Mouse (Mus musculus): ENCODE results near the gene Creb3l1.

The Creb3l1 gene

DNA sequence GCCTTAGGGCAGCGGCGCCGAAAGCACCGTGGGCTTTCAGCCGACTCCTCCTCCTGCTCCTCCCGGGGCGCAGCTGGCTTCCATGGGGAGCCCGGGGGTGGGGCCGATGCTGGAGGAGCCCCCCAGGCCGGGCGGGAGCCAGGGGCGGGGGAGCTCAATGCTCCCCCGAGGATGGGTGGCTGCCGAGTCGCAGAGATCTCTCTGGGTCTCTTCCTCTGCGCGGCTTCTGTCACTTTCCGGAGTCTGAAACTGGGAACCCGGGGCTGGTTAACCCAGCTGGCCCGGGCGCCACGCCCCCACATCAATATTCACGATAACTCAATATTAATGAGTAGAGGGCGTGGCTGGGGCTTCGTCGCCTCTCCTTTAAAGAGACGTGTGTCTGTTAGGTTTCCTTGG is at the start of gene Creb3l1:
Creb3l1 (minus strand) TSS at position 229 of the 399 bp plus-strand sequence.
- in situ Hi-C loops (cut with MseI, MboI): no loop called here

DNA sequence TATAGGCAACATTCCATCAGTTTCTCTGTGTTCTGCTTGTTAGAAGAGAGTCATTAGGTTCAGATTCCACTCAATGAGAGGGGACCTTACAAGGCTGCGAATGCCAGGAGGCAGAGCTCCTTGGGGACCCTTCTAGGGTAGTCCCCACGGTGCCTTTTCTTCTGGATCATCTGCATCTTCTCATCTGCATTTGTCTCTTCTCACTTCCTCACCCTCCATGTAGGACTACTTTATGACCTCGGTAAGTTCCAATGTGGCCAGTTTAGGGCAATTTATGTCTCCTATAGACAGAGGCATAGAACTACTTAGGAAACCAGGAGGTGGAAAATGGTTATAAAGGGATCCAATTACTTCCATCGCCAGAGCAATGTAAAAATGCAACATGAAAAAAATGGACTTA is 46.8 kb upstream of the Creb3l1 start:
- in situ Hi-C loops (cut with MseI, MboI): no loop called here

DNA sequence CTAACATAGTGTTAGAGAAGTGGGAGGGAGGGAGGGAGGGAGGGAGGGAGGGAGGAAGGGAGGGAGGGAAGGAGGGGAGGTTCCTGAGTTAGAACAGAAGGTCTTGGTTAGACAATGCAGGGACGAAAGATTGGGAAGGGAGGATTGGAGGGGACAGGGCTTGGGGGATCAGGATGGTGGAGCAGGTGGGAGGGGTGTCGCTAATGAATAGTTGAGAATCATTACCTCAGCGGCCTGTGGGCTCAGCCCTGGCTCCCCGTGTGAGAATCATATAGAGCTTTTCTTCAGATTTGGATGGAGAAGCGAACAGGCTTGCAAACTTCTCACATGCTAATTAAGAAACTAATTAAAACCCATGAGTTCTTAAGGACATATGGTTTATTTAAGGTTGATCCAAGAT is 45.3 kb upstream of the Creb3l1 start:
- in situ Hi-C loops (cut with MseI, MboI): no loop called here

DNA sequence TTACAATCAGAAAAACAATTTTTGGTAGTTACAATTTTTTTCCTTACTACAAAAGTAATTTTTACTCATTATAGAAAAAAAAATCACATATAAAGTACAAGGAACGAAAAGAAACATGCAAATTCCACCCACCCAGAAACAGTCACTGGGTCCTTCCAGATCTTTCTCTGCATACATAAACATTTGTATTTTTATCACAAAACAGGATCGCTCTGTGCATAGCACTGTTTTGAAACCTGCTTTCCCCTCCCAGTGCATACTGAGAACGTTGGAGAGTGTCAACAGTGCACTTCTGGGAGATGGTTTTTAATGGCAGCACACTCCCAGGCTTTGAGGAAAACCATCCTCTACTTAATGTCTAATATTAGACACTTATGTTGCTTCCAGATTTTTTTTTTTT is 43.3 kb upstream of the Creb3l1 start:
- in situ Hi-C loops (cut with MseI, MboI): no loop called here

DNA sequence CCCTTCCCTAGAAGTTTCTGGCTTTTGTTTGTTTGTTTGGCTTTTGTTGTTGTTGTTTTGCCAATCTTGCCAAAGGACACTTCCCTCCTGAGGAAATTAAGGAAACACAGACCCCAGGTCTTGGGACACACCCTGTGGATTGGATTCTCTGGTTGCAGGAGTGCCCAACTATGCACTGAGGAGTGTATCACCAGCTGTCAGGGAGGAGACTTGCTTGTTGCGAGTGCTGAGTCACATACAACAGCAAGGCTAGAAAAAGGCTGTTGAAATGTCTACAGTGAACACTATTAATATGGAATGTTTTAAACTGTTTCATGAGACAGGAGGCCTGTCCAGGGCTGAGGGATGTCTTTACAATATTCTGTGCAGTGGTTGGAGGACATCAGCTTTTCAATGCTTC is 42.6 kb upstream of the Creb3l1 start:
- in situ Hi-C loops (cut with MseI, MboI): no loop called here

DNA sequence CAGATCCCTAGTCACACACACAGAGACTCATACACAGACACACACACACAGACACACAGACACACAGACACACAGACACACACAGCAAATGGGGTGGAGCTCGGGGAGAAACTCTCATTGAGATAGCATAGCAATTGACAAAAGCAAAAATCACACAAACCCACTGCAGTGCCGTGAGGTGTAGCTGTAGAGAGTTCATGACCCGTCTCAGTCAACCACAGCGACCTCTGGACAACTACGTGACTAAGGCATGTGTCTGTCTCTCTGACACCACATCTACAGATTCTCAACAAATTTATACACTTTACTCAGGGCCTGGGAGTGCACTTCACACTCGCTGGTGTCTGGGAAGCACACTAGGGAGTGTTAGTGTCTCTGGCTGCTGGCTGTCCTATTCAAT is 41.6 kb upstream of the Creb3l1 start:
- in situ Hi-C loops (cut with MseI, MboI): no loop called here

DNA sequence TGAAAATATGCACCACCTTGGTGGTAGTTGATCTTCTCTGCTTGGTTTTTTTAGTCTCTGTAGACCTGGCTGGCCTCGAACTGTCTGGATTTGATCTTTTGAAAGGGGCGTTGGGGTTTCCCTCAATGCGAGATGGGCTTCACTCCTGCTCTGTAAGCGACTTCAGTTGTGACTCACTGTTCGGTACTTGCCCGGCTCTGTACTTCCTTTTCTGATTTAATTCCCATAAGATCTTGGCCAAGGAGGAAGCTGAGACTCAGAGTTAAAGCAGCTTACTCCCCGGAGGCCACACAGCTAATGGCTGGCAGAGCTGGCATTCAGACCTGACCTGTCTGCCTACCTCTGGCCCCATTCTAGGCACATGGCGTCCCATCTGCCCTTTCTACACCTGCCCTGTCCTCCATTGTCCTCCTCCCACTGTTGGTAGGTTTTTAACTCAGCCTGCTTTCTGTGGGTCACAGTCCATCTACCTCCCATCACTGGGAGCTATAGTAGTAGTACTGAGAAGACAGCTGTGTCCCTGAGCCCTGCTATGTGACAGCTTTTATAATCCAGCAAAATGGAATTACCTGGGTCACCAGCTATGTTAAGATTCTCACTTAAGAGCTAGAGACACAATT is 41.1 kb upstream of the Creb3l1 start:
- in situ Hi-C loops (cut with MseI, MboI): no loop called here

DNA sequence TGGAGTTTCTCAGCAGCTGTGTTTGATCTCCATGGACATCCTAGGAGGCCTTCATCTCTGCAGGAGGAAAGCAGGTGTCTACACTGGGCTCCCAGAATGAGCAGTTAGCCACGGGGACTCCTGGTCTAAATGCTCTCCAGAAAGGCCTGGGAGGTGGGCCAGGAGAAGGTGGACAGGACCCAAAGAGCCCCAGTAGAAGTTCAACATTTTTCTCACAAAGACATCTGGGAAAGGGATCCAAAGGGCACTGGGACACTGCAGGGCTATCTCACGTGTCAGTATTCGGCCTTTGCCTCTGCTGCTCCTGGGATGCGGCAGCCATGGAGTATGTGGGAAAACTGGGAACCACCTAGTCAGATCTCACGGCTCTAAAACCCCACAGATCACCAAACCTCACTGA is 38.8 kb upstream of the Creb3l1 start:
- in situ Hi-C loops (cut with MseI, MboI): no loop called here

DNA sequence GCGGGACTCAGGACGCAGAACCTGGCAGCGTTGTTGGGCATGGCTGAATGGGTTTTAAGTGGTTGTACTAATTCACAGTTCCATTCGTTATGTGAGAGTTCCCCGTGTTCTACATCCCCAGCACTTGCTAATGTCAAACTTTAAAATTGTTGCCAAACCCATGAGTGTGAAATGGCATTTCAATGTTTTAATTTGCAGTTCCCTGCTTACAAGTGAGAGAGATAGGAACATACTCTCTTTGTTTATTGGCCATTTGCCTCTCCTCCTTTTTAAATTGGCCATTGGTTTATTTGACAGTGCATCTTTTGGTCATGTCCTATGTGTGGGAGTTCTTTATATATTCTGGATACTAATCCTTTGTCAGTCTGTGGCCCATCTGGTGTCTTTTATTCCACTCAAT is 37.0 kb upstream of the Creb3l1 start:
- in situ Hi-C loops (cut with MseI, MboI): no loop called here

DNA sequence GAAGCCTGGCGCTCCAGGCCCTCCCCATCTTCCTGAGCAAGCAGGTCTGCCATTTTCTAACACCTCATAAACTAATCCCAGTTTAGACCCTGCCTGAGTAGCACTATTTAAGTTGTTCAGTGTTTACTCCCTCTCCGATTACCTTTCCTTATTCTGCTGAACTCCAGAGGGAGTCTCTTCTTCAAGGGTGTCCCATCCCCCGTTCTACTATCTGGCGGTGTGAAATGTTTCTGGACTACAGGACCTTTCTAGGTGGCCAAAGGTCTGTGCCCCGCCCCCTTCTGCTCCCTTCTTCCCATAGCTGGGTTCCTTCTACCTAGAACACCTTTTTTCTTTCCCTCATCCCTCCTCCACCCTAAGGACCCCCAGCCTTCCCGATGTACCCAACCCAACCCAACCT is 36.0 kb upstream of the Creb3l1 start:
- in situ Hi-C loops (cut with MseI, MboI): no loop called here

DNA sequence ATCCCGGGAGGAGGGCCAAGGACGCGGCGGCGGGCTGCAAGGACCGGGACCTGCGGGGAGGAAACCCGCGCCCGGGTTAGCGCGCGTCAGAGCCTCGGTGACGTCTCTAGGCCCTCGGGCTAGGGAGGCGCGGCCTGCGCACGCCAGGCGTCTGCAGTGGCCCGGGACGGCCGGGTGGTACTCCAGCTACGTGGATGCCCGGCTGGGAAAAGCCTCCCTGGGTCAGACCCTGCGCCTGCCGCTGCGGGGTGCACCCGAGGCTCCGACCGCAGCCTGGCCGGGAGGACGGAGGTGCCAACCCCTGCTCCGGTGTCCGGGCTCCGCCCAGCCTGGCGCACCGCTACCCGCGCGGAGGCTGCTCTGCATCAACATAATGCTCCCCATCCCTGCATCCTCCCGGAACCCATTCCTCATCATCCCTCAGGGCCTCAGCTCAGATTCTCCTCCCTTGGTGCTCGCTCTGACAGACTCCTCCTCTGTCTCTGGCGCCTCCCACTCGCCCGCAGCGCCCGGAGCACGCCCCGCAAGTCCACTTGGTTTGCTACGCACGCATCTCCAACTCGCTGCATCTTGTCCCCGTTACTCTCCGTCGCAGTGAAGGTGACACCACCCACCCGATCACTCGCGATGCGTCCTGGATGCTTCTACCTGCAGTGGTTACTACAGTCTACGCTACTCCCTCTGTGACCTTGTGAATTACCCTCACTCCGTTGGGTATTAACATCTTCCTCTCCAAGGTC is 35.3 kb upstream of the Creb3l1 start:
- in situ Hi-C loops (cut with MseI, MboI): loop anchor here (5.0 kb wide), 1 partner anchor 72 kb away; no protein-coding TSS in a partner anchor

DNA sequence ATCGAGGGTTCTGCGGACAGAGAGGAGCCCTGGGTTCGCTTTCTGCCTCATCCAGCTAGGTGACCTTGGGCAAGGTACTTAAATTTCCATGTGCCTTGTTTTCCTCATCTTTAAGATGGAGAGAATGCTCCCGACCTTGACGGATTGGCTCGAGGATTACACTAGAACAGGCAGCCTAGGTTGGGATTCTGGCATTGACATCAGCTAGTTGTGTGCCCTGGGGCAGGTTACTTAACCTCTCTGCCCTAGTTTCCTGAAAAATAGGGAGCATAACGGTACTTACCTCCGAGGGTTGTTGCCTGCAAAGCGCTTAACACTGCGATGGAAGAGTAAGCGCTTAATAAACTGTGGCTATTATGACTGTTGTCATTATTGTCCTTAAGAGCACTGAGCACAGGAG is 34.6 kb upstream of the Creb3l1 start:
- in situ Hi-C loops (cut with MseI, MboI): loop anchor here (5.0 kb wide), 1 partner anchor 72 kb away; no protein-coding TSS in a partner anchor

DNA sequence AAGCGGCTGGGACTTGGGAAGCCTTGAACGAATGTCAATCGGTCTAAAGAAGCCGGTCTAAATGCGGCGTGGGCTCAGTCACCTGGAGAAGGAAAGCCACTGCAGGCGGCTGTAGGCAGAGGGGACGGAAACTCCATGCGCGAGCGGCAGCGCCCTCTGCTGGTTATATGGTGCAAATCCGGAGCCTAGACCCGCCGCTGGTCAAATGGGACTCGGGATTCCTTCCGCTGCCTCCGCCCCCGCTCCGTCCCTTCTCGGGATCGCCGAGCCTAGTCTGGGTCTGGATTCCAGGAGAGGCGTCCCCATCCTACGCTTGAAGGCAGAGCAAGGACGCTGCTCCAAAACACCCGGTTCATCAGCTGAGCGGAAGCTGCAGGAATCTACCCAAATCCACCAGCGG is 34.2 kb upstream of the Creb3l1 start:
- in situ Hi-C loops (cut with MseI, MboI): loop anchor here (5.0 kb wide), 1 partner anchor 71 kb away; no protein-coding TSS in a partner anchor

DNA sequence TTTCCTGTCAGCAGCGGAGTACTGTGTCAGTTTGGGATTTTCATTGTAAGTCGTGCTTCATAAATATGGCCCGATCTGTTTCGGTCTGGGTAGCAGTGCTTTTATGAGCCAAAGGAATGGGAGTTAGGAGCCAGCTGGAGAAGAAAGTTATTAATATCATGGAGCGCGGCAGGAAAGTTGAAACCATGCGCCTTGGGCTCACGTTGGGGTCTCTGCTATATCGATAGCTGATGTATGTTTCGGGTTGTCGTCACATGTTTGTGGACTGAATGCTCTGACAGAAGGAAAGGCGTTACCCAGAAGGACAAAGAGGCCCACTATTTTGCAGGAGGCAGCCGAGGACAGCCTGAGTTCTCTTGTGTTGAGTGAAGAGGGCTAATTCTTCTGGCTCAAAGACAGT is 32.5 kb upstream of the Creb3l1 start:
- in situ Hi-C loops (cut with MseI, MboI): loop anchor here (5.0 kb wide), 1 partner anchor 69 kb away; no protein-coding TSS in a partner anchor

DNA sequence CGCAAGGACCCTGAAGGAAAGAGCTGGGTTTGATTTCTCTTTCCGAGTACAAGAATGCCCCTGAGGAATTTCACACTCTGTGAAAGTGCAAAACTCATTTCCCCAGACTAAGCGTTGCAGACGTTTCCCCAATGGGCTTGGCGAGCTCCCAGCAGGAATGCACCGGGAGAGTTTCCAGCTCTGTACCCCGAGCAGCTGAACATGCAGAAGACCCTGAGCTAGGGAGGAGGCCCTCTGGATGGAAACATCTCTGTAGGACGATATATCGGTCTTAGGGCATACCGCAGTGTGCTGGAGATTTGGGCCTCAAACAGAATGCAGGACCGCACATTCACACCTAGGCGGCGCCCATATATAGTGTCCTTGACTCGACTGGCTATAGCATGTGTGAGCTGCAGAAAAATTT is 31.5 kb upstream of the Creb3l1 start:
- in situ Hi-C loops (cut with MseI, MboI): loop anchor here (5.0 kb wide), 1 partner anchor 69 kb away; no protein-coding TSS in a partner anchor

DNA sequence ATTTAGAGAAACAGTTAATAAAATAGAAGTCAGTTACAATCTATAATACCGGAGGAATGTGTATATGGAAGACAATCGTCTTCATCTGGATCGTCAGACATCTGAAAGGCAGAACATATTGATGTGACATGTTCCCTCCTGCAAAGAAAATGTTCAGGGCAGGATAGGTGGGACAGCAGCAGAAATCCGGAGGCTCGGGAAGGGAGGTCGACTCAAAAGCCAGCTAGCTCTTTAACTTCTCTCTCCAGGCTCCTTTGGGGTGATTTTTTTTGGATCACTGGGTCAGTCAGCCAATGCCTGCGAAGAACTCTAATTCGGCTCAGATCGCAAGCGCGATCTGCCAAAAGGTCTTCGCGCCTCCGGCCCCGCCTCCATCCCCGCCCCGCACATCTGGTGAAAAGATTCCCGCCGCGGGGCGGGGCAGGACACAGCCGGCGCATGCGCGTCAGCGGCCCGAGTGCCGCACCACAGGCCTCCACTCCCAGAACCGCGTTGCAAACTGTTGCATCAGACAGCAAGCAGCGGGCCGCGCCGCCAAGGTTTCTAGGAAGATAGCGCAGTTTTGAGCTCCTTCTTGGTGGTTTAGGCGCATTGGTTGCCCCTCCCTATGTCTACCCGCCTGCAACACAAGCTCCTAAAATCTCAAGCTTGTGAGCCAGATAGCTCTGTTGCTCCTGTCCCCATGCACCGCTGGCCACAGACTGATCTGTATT is 31.0 kb upstream of the Creb3l1 start:
- in situ Hi-C loops (cut with MseI, MboI): loop anchor here (5.0 kb wide), 1 partner anchor 68 kb away; no protein-coding TSS in a partner anchor

DNA sequence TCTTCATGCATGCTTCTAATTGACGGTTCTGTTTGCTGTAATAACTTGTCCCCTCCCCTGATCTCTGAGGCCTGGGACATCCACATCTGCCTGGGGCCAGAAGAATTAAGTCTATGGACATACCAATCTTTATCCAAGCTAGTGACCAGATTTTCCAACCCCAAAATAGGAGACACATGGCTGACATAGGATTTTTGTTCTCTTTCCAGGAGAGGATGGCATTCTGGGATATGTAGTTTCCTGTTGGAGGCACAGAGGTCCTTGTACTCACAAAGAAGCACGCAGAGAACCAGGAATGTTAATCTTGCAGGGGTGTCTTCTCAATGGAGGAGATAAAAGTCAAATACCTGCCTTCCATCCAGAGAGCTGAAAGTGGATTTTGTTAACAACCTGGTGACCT is 28.5 kb upstream of the Creb3l1 start:
- in situ Hi-C loops (cut with MseI, MboI): no loop called here

DNA sequence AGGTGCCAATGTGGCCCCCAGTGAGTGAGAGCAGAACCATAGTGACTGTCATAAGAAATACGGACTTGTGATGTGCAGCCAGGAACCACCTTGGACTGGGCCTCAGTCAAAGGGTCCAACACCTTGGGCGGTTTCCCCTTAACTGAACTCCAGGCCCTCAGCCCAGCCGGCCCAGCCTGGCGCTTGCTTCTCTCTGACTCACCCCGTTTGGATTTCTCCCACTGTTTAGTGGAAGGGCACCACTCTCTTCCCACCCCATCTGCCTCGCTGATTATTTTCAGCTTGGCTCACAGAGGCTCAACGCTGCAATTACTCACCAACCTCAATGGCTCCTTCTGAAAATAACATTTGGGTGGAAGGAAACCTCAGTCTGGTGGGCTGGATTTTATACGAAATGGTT is 27.9 kb upstream of the Creb3l1 start:
- in situ Hi-C loops (cut with MseI, MboI): no loop called here

DNA sequence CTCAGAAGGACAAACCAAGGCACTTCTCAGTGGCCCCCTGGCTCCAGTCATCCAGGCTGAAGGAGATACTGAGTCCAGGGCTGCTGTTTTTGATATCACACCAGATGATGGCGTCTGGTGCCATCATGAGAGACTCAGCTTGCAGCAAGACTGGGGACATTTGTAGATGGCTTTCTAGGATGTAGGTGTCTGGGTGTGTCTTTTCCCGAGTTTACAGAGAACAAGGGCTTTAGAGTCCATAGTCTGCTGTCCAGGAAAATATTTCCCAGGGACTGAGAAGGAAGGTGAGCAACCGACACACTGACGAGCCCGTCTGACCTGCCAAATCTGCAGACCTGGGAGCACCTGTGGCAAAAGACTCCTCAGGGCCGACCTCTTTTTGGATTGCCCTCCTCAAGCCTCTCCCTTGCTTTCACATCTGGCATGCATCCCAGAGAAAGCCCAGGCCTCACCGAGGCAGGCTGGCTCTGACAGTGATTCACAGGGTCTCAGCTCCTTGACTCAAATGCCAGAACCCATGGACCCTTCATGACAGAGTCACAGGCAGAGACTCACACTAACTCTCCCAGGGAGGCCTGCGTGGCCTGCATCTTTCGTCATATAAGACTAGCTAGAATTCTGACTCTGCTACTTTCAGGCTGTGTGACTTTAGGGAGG is 23.9 kb upstream of the Creb3l1 start:
- in situ Hi-C loops (cut with MseI, MboI): no loop called here

DNA sequence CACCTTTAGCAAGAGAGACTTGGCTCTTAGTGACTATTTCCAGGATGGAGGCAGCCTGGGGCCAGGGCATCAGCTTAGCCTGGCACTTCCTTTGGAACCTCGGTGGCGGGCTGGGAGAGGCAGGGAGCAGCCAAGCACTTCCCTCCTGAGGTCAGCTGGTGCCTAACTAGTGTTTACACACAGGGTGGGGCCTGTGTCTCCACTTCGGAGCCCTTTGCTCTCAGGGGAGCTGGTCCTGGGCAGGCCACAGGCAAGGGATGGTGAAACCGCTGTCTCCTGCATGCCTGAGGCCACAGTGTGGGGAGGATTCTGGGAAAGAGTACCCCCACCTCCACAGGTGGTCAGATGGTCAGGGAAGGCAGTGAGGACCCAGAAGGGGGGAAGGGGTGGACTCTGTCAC is 23.3 kb upstream of the Creb3l1 start:
- in situ Hi-C loops (cut with MseI, MboI): no loop called here

DNA sequence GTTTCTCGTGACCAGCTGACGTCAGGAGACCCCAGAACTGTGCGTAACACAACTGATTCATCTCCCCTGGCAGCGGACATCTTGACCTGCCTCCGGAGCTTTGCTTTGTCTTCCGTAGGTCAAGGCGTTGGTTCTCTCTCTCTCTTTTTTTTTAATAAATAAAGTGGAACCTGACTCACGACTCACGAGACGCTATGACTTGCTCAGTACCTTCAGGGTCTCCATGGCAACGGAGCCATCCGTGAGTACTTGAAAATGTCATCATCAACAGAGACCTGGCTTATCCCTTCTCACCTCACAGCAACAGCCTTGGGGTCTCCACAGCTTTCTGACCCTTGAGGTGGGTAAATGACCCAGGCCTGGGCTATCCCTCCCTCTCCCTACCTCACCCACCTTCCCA is 19.0 kb upstream of the Creb3l1 start:
- in situ Hi-C loops (cut with MseI, MboI): no loop called here

DNA sequence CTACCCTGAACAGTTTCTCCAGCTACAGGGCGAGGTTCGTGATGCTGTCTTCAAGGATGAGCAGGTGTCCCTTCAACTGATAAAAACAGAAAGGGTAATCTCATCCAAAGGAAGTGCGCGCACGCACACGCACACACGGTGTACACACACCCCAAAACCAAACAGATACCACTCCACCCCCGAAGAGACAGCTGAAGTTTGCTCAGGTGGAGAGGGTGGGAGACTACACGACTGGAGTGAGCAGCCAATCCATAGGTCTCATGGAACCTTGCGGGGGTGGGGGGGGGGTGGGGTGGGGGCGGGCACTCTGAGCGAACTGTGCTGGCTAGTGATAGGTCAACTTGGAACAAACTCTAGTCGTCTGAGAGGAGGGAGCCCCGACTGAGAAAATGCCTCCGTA is 17.2 kb upstream of the Creb3l1 start:
- in situ Hi-C loops (cut with MseI, MboI): no loop called here
